Mouse (Mus musculus) cerebellum, adult 11-12 months (tissue): ENCODE data around the gene Gm45062.
"Not testable (repeated sequence)": the region's sequence is repeated elsewhere in the genome, so short reads cannot be mapped to it uniquely, and the experiment has no call there.

ENCODE experiments used
- DNase-seq: peaks from one replicate; pipeline ENCODE4 v3.0.0; 2022

The Gm45062 gene

GRCm38 (mm10) chr6:8511447-8511846, 252.2 kb downstream of the Gm45062 start:
- no peak for DNase-seq

- no peak for DNase-seq
These were observed 253.2 kb downstream of the Gm45062 start for GRCm38 (mm10) chr6:8512416-8512815.

GRCm38 (mm10) chr6:8519687-8520086, 260.4 kb downstream of the Gm45062 start:
- DNase-seq: no peak

DNA sequence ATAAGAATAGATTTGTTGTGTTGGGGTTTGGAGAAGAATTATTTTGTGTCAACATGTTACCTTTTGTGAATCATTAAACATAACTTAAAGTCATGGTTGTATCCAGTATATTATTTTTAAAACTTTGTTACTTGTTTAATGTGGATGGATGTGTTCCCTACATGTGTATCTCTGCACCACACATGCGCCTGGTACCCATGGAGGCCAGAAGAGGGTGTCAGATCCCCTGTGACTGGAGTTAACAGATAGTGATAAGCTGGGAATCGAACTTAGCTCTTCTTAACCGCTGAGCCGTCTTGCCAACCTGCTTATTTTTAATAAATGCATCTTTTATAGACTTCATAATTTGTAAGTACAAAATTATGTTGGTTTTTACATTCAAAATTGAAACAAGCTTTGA, 262.0 kb downstream of the Gm45062 start:
- DNase-seq: no peak

DNA sequence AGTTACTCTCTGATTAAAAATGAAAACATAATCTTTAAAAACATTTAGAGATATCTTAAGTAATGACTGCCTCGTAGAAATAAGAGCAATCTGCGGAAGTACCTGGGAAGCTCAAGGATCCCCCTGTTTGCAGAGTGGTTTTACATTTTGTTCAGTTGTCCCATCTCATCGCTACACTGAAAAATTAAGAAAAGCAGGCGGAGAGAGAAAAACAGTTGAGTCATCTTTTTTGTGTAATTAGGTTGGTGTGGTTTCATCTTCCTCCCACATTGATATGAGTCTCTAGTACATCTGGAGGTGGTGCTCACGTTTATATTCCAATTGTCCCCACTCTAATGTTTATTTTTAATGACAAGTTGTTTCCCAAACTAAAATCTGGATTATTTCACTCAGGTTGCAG, 265.5 kb downstream of the Gm45062 start:
- no peak for DNase-seq

DNA sequence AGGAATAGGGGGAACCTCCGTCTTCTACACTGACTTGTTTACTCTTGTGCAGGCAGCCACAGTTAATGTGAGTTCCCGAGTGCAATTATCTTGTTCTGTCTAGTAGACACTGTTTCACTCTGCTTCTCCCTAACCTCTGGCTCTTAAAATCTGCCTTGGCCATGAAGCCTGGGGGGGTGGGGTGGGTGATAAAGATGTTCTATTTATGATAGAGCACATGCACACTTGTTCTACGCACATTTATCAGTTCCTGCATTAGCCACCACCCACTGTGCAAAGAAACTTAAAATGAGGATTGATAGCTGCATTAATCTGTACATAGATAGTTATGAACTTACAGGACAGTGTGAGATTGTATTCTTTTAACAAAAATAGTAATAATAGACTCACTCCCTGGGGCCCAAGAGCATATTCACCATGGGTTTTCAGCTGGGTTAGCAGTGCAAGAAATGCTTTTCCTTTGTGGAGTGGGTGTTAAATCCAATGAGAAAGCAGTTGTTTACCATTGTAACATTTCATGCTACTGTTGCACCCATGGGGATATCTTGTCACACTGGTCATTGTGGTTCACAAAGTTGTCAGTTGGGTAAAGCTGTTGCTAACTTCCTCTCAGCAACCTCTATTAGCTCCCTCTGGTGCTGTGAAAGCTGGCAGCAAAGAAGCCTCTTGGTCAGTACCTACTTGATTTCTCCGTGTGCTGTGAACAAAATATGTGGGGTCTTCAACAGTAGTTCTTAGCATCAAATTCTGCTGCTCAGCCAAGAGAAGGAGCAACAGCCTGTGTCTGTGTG, 272.0 kb downstream of the Gm45062 start:
- DNase-seq: no peak

- no peak for DNase-seq
These were observed 277.7 kb downstream of the Gm45062 start for GRCm38 (mm10) chr6:8536944-8537343.

GRCm38 (mm10) chr6:8541531-8541930, 282.3 kb downstream of the Gm45062 start:
- not testable (repeated sequence) for DNase-seq

DNA sequence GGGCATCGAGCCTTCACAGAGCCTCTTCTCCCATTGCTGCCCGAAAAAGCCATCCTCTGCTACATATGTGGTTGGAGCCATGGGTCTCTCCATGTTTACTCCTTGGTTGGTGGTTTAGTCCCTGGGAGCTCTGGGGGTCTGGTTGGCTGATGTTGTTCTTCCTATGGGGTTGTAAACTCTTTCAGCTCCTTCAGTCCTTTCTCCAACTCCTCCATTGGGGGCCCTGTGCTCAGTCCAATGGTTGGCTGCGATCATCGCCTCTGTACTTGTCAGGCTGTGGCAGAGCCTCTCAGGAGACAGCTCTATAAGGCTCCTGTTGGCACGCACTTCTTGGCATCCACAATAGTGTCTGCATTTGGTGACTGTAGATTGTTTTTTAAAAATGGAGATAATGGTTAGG, 285.6 kb downstream of the Gm45062 start:
- DNase-seq: peak; percentile 15

DNA sequence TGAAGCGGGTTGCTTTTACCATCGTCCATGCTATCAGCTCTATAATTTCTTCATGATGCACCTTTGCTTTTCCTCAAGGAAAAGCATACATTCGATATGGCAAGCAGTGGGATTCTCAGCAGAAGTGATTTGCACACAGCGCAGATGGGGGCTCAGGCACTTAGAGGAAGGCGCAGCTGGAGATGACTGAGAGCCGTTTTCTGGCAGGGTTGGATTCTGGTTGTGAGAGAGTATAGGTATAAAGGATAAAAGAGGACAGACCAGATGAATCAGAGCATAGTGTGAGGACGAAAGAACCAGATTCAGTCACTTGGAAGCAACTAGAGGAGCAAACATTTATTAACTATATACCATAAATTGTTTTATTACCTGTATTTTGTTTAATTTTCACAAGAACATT, 286.5 kb downstream of the Gm45062 start:
- DNase-seq: no peak

DNA sequence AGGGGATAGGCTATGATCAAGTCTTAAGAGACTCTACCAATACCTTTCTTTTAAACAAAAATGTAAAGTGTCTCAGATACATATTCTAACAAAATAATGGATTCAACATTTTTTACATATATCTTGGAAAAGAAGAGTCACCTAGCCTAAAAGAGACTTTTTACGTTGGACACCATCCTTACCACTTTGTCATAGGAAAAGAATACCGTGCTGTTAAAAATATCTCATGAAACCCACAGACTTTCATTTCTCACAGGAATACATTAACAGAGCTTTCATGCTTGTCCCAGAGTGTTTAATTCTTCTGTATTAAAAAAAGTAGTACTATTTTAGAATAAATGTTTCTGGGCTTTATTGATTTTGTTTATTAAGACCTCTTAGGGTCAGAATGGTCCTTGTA, 291.9 kb downstream of the Gm45062 start:
- DNase-seq: no peak

GRCm38 (mm10) chr6:8556849-8557571, 297.8 kb downstream of the Gm45062 start:
- DNase-seq: no peak

- DNase-seq: no peak
These were observed 301.4 kb downstream of the Gm45062 start for GRCm38 (mm10) chr6:8560682-8561081.

DNA sequence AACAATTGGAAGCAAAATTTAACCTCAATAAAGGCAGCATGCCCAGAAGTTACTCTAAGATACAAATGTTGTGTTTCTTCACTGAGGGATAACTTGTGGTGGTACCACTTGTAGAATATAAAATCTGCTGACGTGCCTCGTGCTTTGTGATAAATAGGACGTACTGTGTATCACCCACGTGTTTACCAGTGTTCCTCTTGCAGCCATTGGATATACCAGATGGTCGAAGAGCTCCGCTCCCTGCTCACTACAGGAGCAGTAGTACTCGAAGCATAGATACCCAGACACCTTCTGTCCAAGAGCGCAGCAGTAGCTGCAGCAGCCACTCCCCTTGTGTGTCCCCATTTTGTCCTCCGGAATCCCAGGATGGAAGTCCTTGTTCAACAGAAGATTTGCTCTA, 323.1 kb downstream of the Gm45062 start:
- peak; percentile 38 for DNase-seq

DNA sequence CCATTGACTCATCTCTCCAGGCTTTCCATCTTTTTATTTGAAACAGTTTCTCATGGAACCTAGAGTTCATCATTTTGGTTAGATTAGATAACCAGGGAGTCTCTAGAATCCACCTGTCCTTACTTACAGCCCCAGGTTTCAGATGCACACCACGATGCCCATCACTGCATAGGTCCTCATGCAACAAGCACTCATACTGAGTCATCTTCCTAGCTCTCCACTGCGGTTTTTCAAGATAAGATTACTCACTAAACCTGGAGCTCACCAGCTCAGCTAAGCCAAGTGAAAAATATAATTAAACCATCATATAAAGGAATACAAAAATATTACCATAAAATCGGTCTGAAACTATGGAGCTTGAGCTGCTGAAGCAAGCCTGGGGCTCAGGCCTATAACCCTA, 324.6 kb downstream of the Gm45062 start:
- no peak for DNase-seq

DNA sequence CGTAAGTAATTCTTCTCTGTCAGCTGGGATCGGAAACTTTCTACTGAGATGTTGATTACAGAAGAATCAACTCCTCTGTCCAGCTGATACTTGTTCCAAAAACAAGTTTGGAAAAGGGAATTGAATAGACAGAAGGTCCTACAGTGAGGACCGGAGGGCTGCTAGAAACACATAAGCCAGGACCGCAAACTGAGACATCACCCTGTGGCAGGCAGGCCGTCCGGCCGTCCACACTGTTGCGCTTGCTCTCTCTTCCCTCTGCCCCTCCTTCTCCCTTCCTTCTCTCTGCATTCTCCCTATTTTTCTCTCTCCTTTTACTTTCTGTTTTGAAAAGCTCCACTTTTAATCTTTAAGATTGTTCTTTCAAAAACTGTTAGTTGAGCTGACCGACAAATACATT, 332.4 kb downstream of the Gm45062 start:
- DNase-seq: no peak

DNA sequence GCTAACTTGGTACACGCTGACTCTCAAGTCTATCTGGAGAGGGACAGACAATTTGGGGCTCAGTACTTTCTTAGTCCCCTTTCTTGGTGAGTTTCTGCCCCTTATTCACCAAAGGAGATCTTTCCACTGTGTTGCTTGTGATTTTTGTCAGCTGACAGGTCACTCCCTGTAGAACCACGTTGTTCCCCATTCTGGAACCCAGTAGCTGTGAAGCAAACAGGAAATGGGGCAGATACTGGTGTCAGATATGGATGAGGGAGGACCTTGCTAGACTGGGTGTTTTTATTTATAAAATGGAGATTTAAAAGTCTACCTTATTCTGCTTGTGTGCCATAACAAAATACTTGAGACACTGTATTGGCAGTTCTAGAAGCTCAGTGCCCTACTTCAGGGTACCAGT, 358.1 kb downstream of the Gm45062 start:
- DNase-seq: no peak

DNA sequence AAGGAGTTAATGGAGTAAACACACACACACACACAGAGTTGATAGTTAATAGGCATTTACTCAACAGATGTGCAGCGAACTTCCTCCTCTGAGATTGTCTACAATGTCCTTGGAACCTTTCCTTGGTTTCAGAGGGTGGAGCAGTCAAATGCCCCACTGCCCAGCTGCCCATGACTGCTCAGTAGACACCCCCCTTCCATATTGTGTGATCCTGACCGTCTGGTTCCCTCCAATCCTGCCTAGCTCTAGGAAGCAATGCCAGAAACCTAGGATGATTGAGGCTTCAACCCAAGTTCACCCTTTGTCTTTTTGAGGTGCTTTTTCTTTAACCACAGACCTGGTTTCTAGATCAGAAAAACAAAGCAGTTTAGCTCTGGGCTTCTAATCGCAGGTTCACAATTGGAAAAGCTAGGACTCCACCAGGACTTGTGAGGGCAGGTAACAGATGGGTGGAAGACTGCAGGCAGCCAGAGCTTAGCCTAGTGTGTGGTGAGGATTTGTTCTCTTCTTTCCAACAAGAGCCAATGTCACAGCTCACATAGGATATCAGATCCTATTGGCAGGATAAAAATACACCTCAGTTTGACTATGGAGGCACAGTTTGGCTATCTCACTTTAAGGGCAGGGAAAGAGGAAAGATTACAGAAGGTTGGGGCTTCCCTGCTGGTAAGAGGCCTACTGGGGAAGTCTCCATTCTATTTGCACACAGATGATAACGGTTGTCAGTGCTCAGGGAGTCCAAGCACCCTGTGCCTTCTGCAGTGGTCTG, 360.5 kb downstream of the Gm45062 start:
- DNase-seq: peak; percentile 80

DNA sequence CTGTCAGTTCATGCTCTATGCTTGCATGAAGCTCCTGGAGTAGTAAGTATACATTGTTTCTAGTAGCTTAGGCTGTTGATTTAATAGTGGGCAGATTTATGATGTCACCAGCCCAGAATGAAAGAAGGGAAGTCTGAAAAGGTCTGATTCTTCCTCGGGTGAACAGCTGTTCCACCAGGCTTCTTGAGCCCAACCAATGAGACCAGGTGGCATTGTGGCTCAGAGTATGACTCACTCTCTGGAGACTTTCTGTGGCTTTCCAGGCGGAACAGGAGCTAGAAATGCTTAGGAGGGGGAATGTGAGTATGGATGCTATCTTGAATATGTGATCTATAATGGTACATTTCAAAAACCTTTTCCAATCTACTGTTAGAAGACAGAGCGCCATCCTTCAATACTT, 363.8 kb downstream of the Gm45062 start:
- DNase-seq: no peak

DNA sequence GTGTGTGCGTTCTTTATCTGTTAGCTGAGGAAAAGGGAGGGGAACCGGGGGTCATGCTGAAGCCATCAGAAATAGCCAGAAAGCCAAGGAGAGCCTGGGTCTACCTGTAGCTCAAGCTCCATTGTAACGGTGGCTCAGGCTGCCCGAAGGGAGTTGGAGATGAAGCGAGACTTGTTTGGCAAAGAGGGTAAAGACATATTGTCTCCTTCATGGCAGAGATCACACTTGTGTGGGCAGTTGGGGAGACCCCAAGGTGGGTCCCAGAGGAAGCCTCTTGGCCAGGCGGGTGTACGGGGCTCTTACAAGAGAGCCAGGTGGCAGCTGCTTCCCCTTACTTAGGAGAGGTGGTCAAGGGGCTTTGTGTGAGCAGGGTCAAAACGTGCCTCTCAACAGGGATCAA, 369.0 kb downstream of the Gm45062 start:
- no peak for DNase-seq

DNA sequence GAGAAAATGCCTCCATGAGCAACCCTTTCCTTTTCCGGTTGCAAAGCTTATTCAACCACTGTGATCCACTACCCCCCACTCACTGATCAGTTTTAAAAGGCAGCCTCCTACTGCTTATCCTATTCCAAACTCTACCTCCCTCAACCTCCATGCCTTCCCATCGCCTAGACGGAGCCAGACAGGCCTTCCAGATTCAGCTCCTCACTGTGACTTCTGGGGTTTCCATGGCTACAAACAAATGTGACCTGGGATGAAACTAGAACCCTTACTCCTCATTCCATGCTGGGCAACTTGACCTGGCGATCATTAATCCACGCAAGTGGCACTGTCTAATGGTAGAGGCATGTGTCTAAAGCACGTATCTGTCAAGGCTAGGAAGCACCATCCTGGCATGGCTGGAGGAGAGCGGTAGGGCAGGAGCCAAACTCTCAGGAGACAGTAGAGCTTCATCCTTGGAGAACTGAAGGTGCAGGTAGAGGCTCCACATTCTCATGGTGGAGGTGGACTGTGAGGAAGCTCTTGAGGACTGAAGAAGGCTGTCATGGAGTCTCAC, 369.5 kb downstream of the Gm45062 start:
- no peak for DNase-seq

GRCm38 (mm10) chr6:8630531-8630930, 371.3 kb downstream of the Gm45062 start:
- DNase-seq: no peak

DNA sequence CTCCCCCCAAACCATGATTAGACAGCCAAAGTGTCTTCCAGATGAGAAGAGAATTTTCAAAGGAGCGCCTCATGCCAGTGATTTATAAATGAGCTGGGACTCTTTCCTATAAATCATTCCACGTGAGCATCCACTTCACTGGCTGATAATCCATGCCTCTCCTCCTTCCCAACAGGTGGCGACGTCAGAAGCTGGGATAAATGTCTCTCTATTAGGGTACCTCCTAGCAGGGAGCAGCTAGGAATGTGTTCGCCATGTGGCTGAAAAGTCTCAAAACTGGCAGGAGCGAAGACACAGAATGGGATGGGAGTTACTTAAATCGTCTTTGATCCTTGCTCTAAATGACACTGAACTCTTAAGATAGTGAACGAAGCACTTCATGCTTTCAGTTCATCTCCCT, 372.1 kb downstream of the Gm45062 start:
- no peak for DNase-seq
